Mouse (Mus musculus): Measurements from ENCODE around the gene Nrap. TPM values are rescaled to one million over a fixed set of nuclear protein-coding genes. Genes with fewer than 3 reads are reported as not detected.

Gene Nrap
- polyA plus RNA-seq, 1 experiment: 0.07 TPM

GRCm38 (mm10) chr19:56325676-56326075, 64.2 kb downstream of the Nrap start:
- TF ChIP-seq POLR2A (IDR thresholded peaks at IDR 0.05; ENCODE audit: control insufficient read depth, low read depth, low read length) (no peak), CTCF (IDR thresholded peaks at IDR 0.05; ENCODE audit: control insufficient read depth, insufficient read depth, insufficient replicate concordance, low read depth, low read length) (no peak)
- Histone ChIP-seq H3K27me3 (ENCODE audit: control insufficient read depth, insufficient read depth, low read length) (no peaks in the 10 kb centered on the region), H3K27ac (ENCODE audit: control insufficient read depth, insufficient read depth, low read depth, low read length) (no peak overlapping the region), H3K4me3 (ENCODE audit: control insufficient read depth, low read depth, low read length) (no peak overlapping the region), H3K36me3 (ENCODE audit: control insufficient read depth, insufficient read depth, low read length) (no peaks in the 10 kb centered on the region), H3K4me1 (ENCODE audit: control insufficient read depth, insufficient read depth, low read length) (peaks cover 2% of the 10 kb centered on the region; the same call in 1 of the 2 replicates)

- no peak overlapping the region for H3K4me3 ChIP-seq (ENCODE audit: control insufficient read depth, low read depth, low read length)
- H3K4me1 ChIP-seq (ENCODE audit: control insufficient read depth, insufficient read depth, low read length): peaks cover 2% of the 10 kb centered on the region; the same call in 1 of the 2 replicates
- H3K27ac ChIP-seq (ENCODE audit: control insufficient read depth, insufficient read depth, low read depth, low read length): no peak overlapping the region
- TF ChIP-seq POLR2A (IDR thresholded peaks at IDR 0.05; ENCODE audit: control insufficient read depth, low read depth, low read length) (no peak), CTCF (IDR thresholded peaks at IDR 0.05; ENCODE audit: control insufficient read depth, insufficient read depth, insufficient replicate concordance, low read depth, low read length) (no peak)
- H3K36me3 ChIP-seq (ENCODE audit: control insufficient read depth, insufficient read depth, low read length): no peaks in the 10 kb centered on the region
- no peaks in the 10 kb centered on the region for H3K27me3 ChIP-seq (ENCODE audit: control insufficient read depth, insufficient read depth, low read length)
Measured at GRCm38 (mm10) chr19:56321303-56321920, 68.4 kb downstream of the Nrap start.

GRCm38 (mm10) chr19:56320186-56320860, 69.5 kb downstream of the Nrap start:
- no peak overlapping the region for H3K27ac ChIP-seq (ENCODE audit: control insufficient read depth, insufficient read depth, low read depth, low read length)

GRCm38 (mm10) chr19:56319629-56320028, 70.2 kb downstream of the Nrap start:
- H3K27ac ChIP-seq (ENCODE audit: control insufficient read depth, insufficient read depth, low read depth, low read length): no peak overlapping the region

More at GRCm38 (mm10) chr19:56320186-56320860, 69.5 kb downstream of the Nrap start:
- TF ChIP-seq POLR2A (IDR thresholded peaks at IDR 0.05; ENCODE audit: control insufficient read depth, low read depth, low read length) (no peak), CTCF (IDR thresholded peaks at IDR 0.05; ENCODE audit: control insufficient read depth, insufficient read depth, insufficient replicate concordance, low read depth, low read length) (no peak)
- Histone ChIP-seq H3K4me3 (ENCODE audit: control insufficient read depth, low read depth, low read length) (no peak overlapping the region), H3K4me1 (ENCODE audit: control insufficient read depth, insufficient read depth, low read length) (no peaks in the 10 kb centered on the region; the same call in none of the 2 replicates), H3K36me3 (ENCODE audit: control insufficient read depth, insufficient read depth, low read length) (no peaks in the 10 kb centered on the region), H3K27me3 (ENCODE audit: control insufficient read depth, insufficient read depth, low read length) (no peaks in the 10 kb centered on the region)

GRCm38 (mm10) chr19:56319219-56319618, 70.6 kb downstream of the Nrap start:
- Histone ChIP-seq H3K4me1 (ENCODE audit: control insufficient read depth, insufficient read depth, low read length) (no peaks in the 10 kb centered on the region; the same call in none of the 2 replicates), H3K27me3 (ENCODE audit: control insufficient read depth, insufficient read depth, low read length) (no peaks in the 10 kb centered on the region), H3K36me3 (ENCODE audit: control insufficient read depth, insufficient read depth, low read length) (no peaks in the 10 kb centered on the region), H3K27ac (ENCODE audit: control insufficient read depth, insufficient read depth, low read depth, low read length) (no peak overlapping the region), H3K4me3 (ENCODE audit: control insufficient read depth, low read depth, low read length) (no peak overlapping the region)
- TF ChIP-seq POLR2A (IDR thresholded peaks at IDR 0.05; ENCODE audit: control insufficient read depth, low read depth, low read length) (no peak), CTCF (IDR thresholded peaks at IDR 0.05; ENCODE audit: control insufficient read depth, insufficient read depth, insufficient replicate concordance, low read depth, low read length) (no peak)

More at GRCm38 (mm10) chr19:56319629-56320028, 70.2 kb downstream of the Nrap start:
- no peaks in the 10 kb centered on the region for H3K36me3 ChIP-seq (ENCODE audit: control insufficient read depth, insufficient read depth, low read length)
- H3K4me1 ChIP-seq (ENCODE audit: control insufficient read depth, insufficient read depth, low read length): no peaks in the 10 kb centered on the region; the same call in none of the 2 replicates
- no peak overlapping the region for H3K4me3 ChIP-seq (ENCODE audit: control insufficient read depth, low read depth, low read length)
- no peaks in the 10 kb centered on the region for H3K27me3 ChIP-seq (ENCODE audit: control insufficient read depth, insufficient read depth, low read length)
- TF ChIP-seq CTCF (IDR thresholded peaks at IDR 0.05; ENCODE audit: control insufficient read depth, insufficient read depth, insufficient replicate concordance, low read depth, low read length): no peak
- no peak for TF ChIP-seq POLR2A (IDR thresholded peaks at IDR 0.05; ENCODE audit: control insufficient read depth, low read depth, low read length)

- TF ChIP-seq CTCF (IDR thresholded peaks at IDR 0.05; ENCODE audit: control insufficient read depth, insufficient read depth, insufficient replicate concordance, low read depth, low read length) (no peak), POLR2A (IDR thresholded peaks at IDR 0.05; ENCODE audit: control insufficient read depth, low read depth, low read length) (no peak)
- H3K4me1 ChIP-seq (ENCODE audit: control insufficient read depth, insufficient read depth, low read length): no peaks in the 10 kb centered on the region; the same call in none of the 2 replicates
- H3K27ac ChIP-seq (ENCODE audit: control insufficient read depth, insufficient read depth, low read depth, low read length): peak overlapping the region; percentile 20; the same call in 1 of the 2 replicates
- H3K4me3 ChIP-seq (ENCODE audit: control insufficient read depth, low read depth, low read length): no peak overlapping the region
- no peaks in the 10 kb centered on the region for H3K27me3 ChIP-seq (ENCODE audit: control insufficient read depth, insufficient read depth, low read length)
- no peaks in the 10 kb centered on the region for H3K36me3 ChIP-seq (ENCODE audit: control insufficient read depth, insufficient read depth, low read length)
Measured at GRCm38 (mm10) chr19:56316531-56316930, 73.3 kb downstream of the Nrap start.

GRCm38 (mm10) chr19:56300835-56301234, 89.0 kb downstream of the Nrap start:
- TF ChIP-seq POLR2A (IDR thresholded peaks at IDR 0.05; ENCODE audit: control insufficient read depth, low read depth, low read length) (no peak), CTCF (IDR thresholded peaks at IDR 0.05; ENCODE audit: control insufficient read depth, insufficient read depth, insufficient replicate concordance, low read depth, low read length) (no peak)

More at GRCm38 (mm10) chr19:56300835-56301234, 89.0 kb downstream of the Nrap start:
- H3K4me1 ChIP-seq (ENCODE audit: control insufficient read depth, insufficient read depth, low read length): no peaks in the 10 kb centered on the region
- H3K27me3 ChIP-seq (ENCODE audit: control insufficient read depth, insufficient read depth, low read length): no peaks in the 10 kb centered on the region
- no peaks in the 10 kb centered on the region for H3K36me3 ChIP-seq (ENCODE audit: control insufficient read depth, insufficient read depth, low read length)
- H3K27ac ChIP-seq (ENCODE audit: control insufficient read depth, insufficient read depth, low read depth, low read length): no peak overlapping the region
- no peak overlapping the region for H3K4me3 ChIP-seq (ENCODE audit: control insufficient read depth, low read depth, low read length)

All from testis, adult 2 months (tissue).